Comparison of ENCODE assay signal across 8 mouse cellular contexts in the genomic region with DNA sequence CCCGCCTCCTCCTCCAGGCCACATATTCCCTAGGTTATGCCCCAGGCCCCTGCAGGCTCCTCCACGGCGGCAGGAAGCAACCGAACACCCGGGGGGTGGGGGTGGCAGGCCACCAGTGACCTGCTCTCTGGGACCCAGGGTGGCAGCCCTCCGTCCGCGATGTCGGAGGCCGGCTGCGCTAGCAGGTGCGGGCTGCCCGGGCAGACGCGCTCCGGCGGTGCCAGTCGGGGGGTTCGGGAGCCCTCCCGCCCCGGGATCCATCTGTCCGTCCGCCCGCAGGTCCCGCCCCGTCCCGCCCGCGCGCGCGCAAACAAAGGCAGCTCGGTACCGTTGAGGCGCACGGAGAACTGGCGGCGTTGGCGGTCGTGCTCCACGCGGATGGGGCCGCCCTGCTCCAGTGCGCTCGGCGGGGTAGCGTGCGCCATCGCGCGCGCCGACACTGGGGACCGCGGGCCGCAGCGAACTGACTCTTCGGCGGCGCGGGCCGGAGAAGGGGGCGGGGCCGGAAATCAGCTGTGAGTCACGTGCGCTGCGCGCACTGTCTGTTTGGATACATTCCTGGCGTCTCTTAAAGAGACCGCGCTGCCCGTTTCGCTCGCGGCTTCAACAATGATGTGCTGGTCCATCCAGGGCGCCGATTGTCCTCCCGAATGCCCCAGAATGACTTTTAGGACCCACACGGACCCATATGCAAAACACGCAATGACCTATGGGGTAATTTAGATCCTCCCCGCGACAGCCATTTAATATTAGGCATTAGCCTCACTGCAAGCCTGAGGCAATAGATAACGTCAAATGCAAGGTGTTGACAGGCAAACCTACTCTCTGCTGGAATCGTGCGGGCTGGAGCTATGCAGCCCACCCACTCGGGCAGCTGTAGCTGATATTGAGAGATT. TPM values are rescaled to one million over a fixed set of nuclear protein-coding genes. Genes with fewer than 3 reads are reported as not detected.
DNase-seq lines count a peak whose midpoint lies in the region; ATAC-seq and TF ChIP-seq lines count a peak whose summit lies in the region.

No protein-coding gene starts in this region.

- H3K27ac ChIP-seq in hindbrain, embryonic 11.5 days (ENCODE audit: low read depth, low read length) = peak overlapping the region; percentile 66
- peak overlapping the region; percentile 72 for H3K27ac ChIP-seq in lung, postnatal 0 days (ENCODE audit: low read length)

- peak overlapping the region; percentile 73 for H3K9ac ChIP-seq in hindbrain, embryonic 11.5 days (ENCODE audit: low read depth, low read length)
- peak overlapping the region; percentile 68 for H3K9ac ChIP-seq in lung, postnatal 0 days (replicated peaks; ENCODE audit: low read depth)

- peak; percentile 90 for DNase-seq in Muller cell, postnatal 12 days (ENCODE audit: inconsistent ontology term)
- peak; percentile 92 for DNase-seq in cerebellum, adult 9-10 months
- peak; percentile 74 to 92 for DNase-seq in frontal cortex, adult 2 months (ENCODE audit: extremely low spot score in 1 of 2, low spot score in 1 of 2)
- peak; percentile 94 for DNase-seq in hindbrain, embryonic 11.5 days (ENCODE audit: low spot score)
- DNase-seq in layer of hippocampus, postnatal 10 days (ENCODE audit: low spot score in 2 of 2) = peak; percentile 87 to 90
- peak; percentile 96 for DNase-seq in lung, postnatal 0 days (ENCODE audit: low spot score)
- peak; percentile 78 for DNase-seq in ovary, postnatal 10 days (ENCODE audit: low spot score)
- peak; percentile 86 for DNase-seq in thymus, postnatal 0 days (ENCODE audit: low spot score)

- peak overlapping the region; percentile 78 for H3K4me3 ChIP-seq in hindbrain, embryonic 11.5 days (ENCODE audit: low read depth, low read length)
- H3K4me3 ChIP-seq in lung, postnatal 0 days (ENCODE audit: low read depth, low read length) = peak overlapping the region; percentile 76

- peak overlapping the region; percentile 60 for H3K4me2 ChIP-seq in hindbrain, embryonic 11.5 days (replicated peaks; ENCODE audit: low read depth, low read length)
- H3K4me2 ChIP-seq in lung, postnatal 0 days (replicated peaks; ENCODE audit: low read depth, low read length) = peak overlapping the region; percentile 89

- peaks cover 5% of the 10 kb centered on the region; the same call in 1 of the 2 replicates for H3K4me1 ChIP-seq in hindbrain, embryonic 11.5 days (replicated peaks; ENCODE audit: control insufficient read depth, insufficient read depth, low read length)
- peaks cover 13% of the 10 kb centered on the region for H3K4me1 ChIP-seq in lung, postnatal 0 days (ENCODE audit: insufficient read depth, low read depth, low read length)

- no peaks in the 10 kb centered on the region for H3K27me3 ChIP-seq in hindbrain, embryonic 11.5 days (ENCODE audit: control insufficient read depth, insufficient read depth, low read length)
- no peaks in the 10 kb centered on the region for H3K27me3 ChIP-seq in lung, postnatal 0 days (replicated peaks; ENCODE audit: insufficient read depth, low read length)

- H3K9me3 ChIP-seq in hindbrain, embryonic 11.5 days (ENCODE audit: control insufficient read depth, low read length) = no peaks in the 10 kb centered on the region
- no peaks in the 10 kb centered on the region for H3K9me3 ChIP-seq in lung, postnatal 0 days (ENCODE audit: low read length)

- under 1% methylated on average over 74 of the region's 86 CpGs for WGBS in hindbrain, embryonic 11.5 days
- 1% methylated on average over 81 of the region's 86 CpGs for WGBS in lung, postnatal 0 days

- no peaks in the 10 kb centered on the region for H3K36me3 ChIP-seq in hindbrain, embryonic 11.5 days (ENCODE audit: control insufficient read depth, insufficient read depth, low read length)
- H3K36me3 ChIP-seq in lung, postnatal 0 days (ENCODE audit: insufficient read depth, low read length) = no peaks in the 10 kb centered on the region

- peak; percentile 92 for ATAC-seq in hindbrain, embryonic 11.5 days (ENCODE audit: low FRiP score)
- peak; percentile 93 for ATAC-seq in lung, postnatal 0 days

- TF ChIP-seq EP300 in lung, postnatal 0 days (IDR thresholded peaks at IDR 0.05) = no peak

- TF ChIP-seq CTCF in lung, postnatal 0 days (IDR thresholded peaks at IDR 0.05) = no peak

RNA-seq across cellular contexts. Expression of a gene that starts 1.0 kb away (rescaled TPM):
- 13.3 and 14.6 TPM in 2 replicates for polyA plus RNA-seq in frontal cortex, adult 2 months (2012; rRNA removed)
- 18.8 and 19.8 TPM in 2 replicates for polyA plus RNA-seq in hindbrain, embryonic 11.5 days (2014; fragmentation: Nextera tagmentation; extraction: Ambion mirVana)
- 10 to 100 TPM; 13.3 to 16.8 TPM for total RNA-seq in layer of hippocampus, postnatal 10 days (2021)
- 17.0 and 19.1 TPM in 2 replicates for polyA plus RNA-seq in lung, postnatal 0 days (2015; fragmentation: Nextera tagmentation; extraction: Ambion mirVana)
- polyA plus RNA-seq in thymus, postnatal 0 days (2015; fragmentation: Nextera tagmentation; extraction: Ambion mirVana) = 11.9 and 15.0 TPM in 2 replicates

RNA-seq across cellular contexts. Expression of a gene that starts 18.3 kb away (rescaled TPM):
- polyA plus RNA-seq in frontal cortex, adult 2 months (2012; rRNA removed) = 17.3 and 18.1 TPM in 2 replicates
- polyA plus RNA-seq in hindbrain, embryonic 11.5 days (2014; fragmentation: Nextera tagmentation; extraction: Ambion mirVana) = 37.6 and 39.8 TPM in 2 replicates
- total RNA-seq in layer of hippocampus, postnatal 10 days (2021) = 10 to 100 TPM; 15.9 to 16.6 TPM
- 97.1 and 106 TPM in 2 replicates for polyA plus RNA-seq in lung, postnatal 0 days (2015; fragmentation: Nextera tagmentation; extraction: Ambion mirVana)
- polyA plus RNA-seq in thymus, postnatal 0 days (2015; fragmentation: Nextera tagmentation; extraction: Ambion mirVana) = 70.5 and 73.5 TPM in 2 replicates

RNA-seq across cellular contexts. Expression of a gene that starts 34.5 kb away (rescaled TPM):
- 39.8 and 47.0 TPM in 2 replicates for polyA plus RNA-seq in frontal cortex, adult 2 months (2012; rRNA removed)
- polyA plus RNA-seq in hindbrain, embryonic 11.5 days (2014; fragmentation: Nextera tagmentation; extraction: Ambion mirVana) = 62.4 and 64.8 TPM in 2 replicates
- 10 to 100 TPM; 22.9 to 25.5 TPM for total RNA-seq in layer of hippocampus, postnatal 10 days (2021)
- polyA plus RNA-seq in lung, postnatal 0 days (2015; fragmentation: Nextera tagmentation; extraction: Ambion mirVana) = 45.3 and 48.4 TPM in 2 replicates
- polyA plus RNA-seq in thymus, postnatal 0 days (2015; fragmentation: Nextera tagmentation; extraction: Ambion mirVana) = 46.0 and 52.0 TPM in 2 replicates

Comparison
In these comparisons a context has a peak if more than half of its experiments do, and no peak if none do; other contexts are left out.
1. Peak in every context shown above with its lines: DNase-seq, ATAC-seq, H3K4me3 ChIP-seq and H3K27ac ChIP-seq.